Mouse (Mus musculus): Measurements from ENCODE around the gene Tnrc6c. TPM values are rescaled to one million over a fixed set of nuclear protein-coding genes. Genes with fewer than 3 reads are reported as not detected.

Tnrc6c gene
- polyA plus RNA-seq, 1 experiment from 2014 or later, result 35.4 TPM

- Histone ChIP-seq H3K4me1 (peaks cover 70% of the 10 kb centered on the region), H3K4me2 (no peak overlapping the region), H3K36me3 (replicated peaks) (no peaks in the 10 kb centered on the region), H3K27me3 (replicated peaks) (no peaks in the 10 kb centered on the region), H3K4me3 (no peak overlapping the region), H3K27ac (no peak overlapping the region), H3K9ac (no peak overlapping the region), H3K9me3 (no peaks in the 10 kb centered on the region)
- no peak for ATAC-seq (replicated peaks)
- 85% methylated on average over 4 of the region's 4 CpGs for WGBS
Measured at GRCm38 (mm10) chr11:117663036-117663809, 9.1 kb downstream of the Tnrc6c start.

DNA sequence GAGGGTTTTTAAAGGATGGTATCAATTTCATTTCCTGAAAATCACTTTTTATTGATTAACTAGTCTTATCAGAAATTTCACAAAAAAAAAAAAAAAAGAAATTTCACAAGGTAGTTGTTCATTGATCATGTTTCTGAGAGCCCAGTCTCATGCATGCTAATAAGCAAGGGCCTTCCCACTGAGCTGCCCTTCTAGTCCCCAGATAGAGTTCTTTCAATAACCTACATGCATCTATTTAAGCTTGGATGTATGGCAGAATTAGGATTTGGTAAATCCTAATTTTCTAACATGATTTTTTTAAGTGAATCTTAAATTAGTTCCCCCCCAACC lies 9.7 kb downstream of the Tnrc6c start:
- H3K4me1 ChIP-seq, result peaks cover 68% of the 10 kb centered on the region

GRCm38 (mm10) chr11:117665189-117665588 lies 11.1 kb downstream of the Tnrc6c start:
- Histone ChIP-seq H3K4me3 (no peak overlapping the region), H3K4me2 (no peak overlapping the region), H3K9me3 (no peaks in the 10 kb centered on the region), H3K27ac (no peak overlapping the region), H3K27me3 (replicated peaks) (no peaks in the 10 kb centered on the region), H3K36me3 (replicated peaks) (no peaks in the 10 kb centered on the region), H3K9ac (no peak overlapping the region), H3K4me1 (peaks cover 54% of the 10 kb centered on the region)
- 31% methylated on average over 3 of the region's 3 CpGs for WGBS
- no peak for ATAC-seq (replicated peaks)

More for the DNA sequence above, 9.7 kb downstream of the Tnrc6c start:
- no peaks in the 10 kb centered on the region for H3K27me3 ChIP-seq (replicated peaks)
- no peak for ATAC-seq (replicated peaks)
- H3K4me2 ChIP-seq, result no peak overlapping the region
- no peaks in the 10 kb centered on the region for H3K36me3 ChIP-seq (replicated peaks)
- no peak overlapping the region for H3K27ac ChIP-seq
- no peak overlapping the region for H3K9ac ChIP-seq
- no peaks in the 10 kb centered on the region for H3K9me3 ChIP-seq
- no peak overlapping the region for H3K4me3 ChIP-seq

DNA sequence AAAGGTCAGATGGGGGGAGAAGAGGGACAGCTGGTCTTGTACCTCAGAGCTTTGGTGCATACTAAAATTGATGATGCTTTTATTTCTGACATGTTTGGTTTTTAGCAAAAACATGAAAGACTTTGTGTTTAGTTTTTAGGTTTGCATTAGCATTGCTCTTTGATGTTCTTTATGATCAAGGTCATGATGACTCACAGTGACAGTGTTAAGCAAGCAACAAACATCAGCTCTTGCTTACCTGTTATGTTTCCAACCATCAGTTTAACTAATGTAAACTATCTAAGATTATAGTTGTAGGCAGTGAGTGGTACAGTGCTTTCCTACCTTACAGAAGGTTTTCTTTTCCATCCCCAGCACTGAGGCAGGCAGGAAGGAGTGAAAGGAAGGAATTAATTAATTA lies 12.5 kb downstream of the Tnrc6c start:
- ATAC-seq (replicated peaks), result no peak

GRCm38 (mm10) chr11:117667152-117667551 lies 13.1 kb downstream of the Tnrc6c start:
- no peaks in the 10 kb centered on the region for H3K36me3 ChIP-seq (replicated peaks)
- no peak overlapping the region for H3K9ac ChIP-seq
- no peaks in the 10 kb centered on the region for H3K9me3 ChIP-seq
- H3K4me2 ChIP-seq, result no peak overlapping the region
- 77% methylated on average over 5 of the region's 5 CpGs for WGBS
- H3K27ac ChIP-seq, result no peak overlapping the region
- no peak for ATAC-seq (replicated peaks)
- no peak overlapping the region for H3K4me3 ChIP-seq
- peaks cover 41% of the 10 kb centered on the region for H3K4me1 ChIP-seq
- H3K27me3 ChIP-seq (replicated peaks), result no peaks in the 10 kb centered on the region

More for the DNA sequence above, 12.5 kb downstream of the Tnrc6c start:
- Histone ChIP-seq H3K4me3 (no peak overlapping the region), H3K4me1 (peaks cover 44% of the 10 kb centered on the region), H3K4me2 (no peak overlapping the region), H3K27ac (no peak overlapping the region), H3K36me3 (replicated peaks) (no peaks in the 10 kb centered on the region), H3K27me3 (replicated peaks) (no peaks in the 10 kb centered on the region), H3K9ac (no peak overlapping the region), H3K9me3 (no peaks in the 10 kb centered on the region)

DNA sequence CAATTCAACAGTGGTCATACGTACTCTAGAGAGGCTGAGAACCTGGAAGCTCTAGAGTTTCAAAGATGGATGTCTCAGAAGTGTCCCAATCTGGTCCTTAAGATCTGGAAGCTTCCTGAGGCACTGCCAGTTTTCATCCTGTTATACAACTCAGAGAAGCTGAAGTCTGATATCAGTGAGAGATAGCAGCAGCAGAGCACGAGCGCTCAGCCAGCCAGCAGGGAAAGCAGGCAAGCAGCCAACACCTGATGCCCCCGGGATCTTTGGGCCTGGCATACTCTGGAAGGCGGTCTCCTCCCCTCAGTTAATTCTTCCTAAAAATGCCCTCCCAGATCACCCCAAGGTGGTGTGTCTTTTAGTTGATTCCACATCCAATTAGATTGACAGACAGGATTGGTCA lies 13.7 kb downstream of the Tnrc6c start:
- Histone ChIP-seq H3K27ac (no peak overlapping the region), H3K4me2 (no peak overlapping the region), H3K27me3 (replicated peaks) (no peaks in the 10 kb centered on the region), H3K36me3 (replicated peaks) (no peaks in the 10 kb centered on the region), H3K4me3 (no peak overlapping the region), H3K9me3 (no peaks in the 10 kb centered on the region), H3K4me1 (peaks cover 41% of the 10 kb centered on the region), H3K9ac (no peak overlapping the region)
- 48% methylated on average over 5 of the region's 5 CpGs for WGBS
- no peak for ATAC-seq (replicated peaks)

DNA sequence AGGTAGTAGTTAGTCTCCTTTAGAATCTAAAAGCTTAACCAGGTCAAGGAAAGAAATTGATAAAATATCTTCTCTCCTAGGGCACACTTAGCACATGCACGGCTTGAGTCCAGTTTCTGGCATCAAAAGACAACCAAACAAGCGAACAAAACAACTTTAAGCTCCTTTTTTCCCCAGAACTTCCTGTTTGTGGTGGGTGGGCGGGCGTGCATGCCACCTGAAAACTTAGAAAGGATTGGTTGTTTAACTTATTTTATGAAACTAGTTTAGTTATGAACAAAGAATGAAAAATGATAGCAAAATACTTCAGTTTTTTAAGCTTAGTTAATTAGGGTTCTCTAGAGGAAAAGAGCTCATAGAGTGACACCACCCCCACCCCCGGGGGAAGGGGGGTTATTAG lies 17.5 kb downstream of the Tnrc6c start:
- H3K9ac ChIP-seq, result no peak overlapping the region
- no peaks in the 10 kb centered on the region for H3K27me3 ChIP-seq (replicated peaks)
- H3K27ac ChIP-seq, result no peak overlapping the region
- no peaks in the 10 kb centered on the region for H3K9me3 ChIP-seq
- H3K4me1 ChIP-seq, result peaks cover 28% of the 10 kb centered on the region
- no peak for ATAC-seq (replicated peaks)
- H3K36me3 ChIP-seq (replicated peaks), result no peaks in the 10 kb centered on the region
- no peak overlapping the region for H3K4me2 ChIP-seq
- H3K4me3 ChIP-seq, result no peak overlapping the region
- 88% methylated on average over 5 of the region's 5 CpGs for WGBS

- no peak for ATAC-seq (replicated peaks)
- Histone ChIP-seq H3K27ac (no peak overlapping the region), H3K4me2 (no peak overlapping the region), H3K27me3 (replicated peaks) (no peaks in the 10 kb centered on the region), H3K9ac (no peak overlapping the region), H3K36me3 (replicated peaks) (no peaks in the 10 kb centered on the region), H3K9me3 (no peaks in the 10 kb centered on the region), H3K4me3 (no peak overlapping the region), H3K4me1 (peaks cover 22% of the 10 kb centered on the region)
- 97% methylated on average over 1 of the region's 1 CpGs for WGBS
Measured at GRCm38 (mm10) chr11:117674531-117674930, 20.4 kb downstream of the Tnrc6c start.

DNA sequence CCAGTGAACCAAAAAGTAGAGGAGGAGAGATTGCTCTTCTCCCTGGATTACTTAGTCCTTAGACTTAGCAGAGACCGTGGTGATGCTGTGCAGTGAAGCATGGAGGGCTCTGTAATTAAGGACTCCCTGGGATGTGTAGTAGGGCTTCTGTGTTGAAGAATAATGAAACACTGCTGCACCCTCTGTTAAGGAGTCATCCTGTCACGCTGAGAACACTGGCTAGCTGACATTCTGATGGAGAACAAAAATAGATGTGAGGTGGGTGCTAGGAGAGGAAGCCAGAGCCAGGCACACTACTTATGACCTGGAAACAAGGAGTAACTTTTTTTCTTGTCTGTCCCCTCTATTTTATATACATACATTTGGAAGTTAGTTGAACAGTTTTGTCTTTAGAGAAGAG lies 22.6 kb downstream of the Tnrc6c start:
- no peaks in the 10 kb centered on the region for H3K9me3 ChIP-seq
- peaks cover 22% of the 10 kb centered on the region for H3K4me1 ChIP-seq
- H3K27me3 ChIP-seq (replicated peaks), result no peaks in the 10 kb centered on the region
- no peak overlapping the region for H3K4me3 ChIP-seq
- H3K4me2 ChIP-seq, result no peak overlapping the region
- H3K27ac ChIP-seq, result peak overlapping the region; percentile 21; the same call in 1 of the 2 replicates
- H3K36me3 ChIP-seq (replicated peaks), result no peaks in the 10 kb centered on the region
- WGBS, result 3% methylated on average over 2 of the region's 2 CpGs
- no peak overlapping the region for H3K9ac ChIP-seq
- no peak for ATAC-seq (replicated peaks)

GRCm38 (mm10) chr11:117677111-117677510 lies 23.0 kb downstream of the Tnrc6c start:
- whole genome bisulfite sequencing, result 57% methylated on average over 3 of the region's 3 CpGs
- ATAC-seq (replicated peaks), result no peak
- H3K9ac ChIP-seq, result no peak overlapping the region

GRCm38 (mm10) chr11:117677594-117677993 lies 23.5 kb downstream of the Tnrc6c start:
- WGBS, result 93% methylated on average over 3 of the region's 3 CpGs
- no peaks in the 10 kb centered on the region for H3K27me3 ChIP-seq (replicated peaks)
- H3K27ac ChIP-seq, result no peak overlapping the region
- H3K4me3 ChIP-seq, result no peak overlapping the region
- no peaks in the 10 kb centered on the region for H3K36me3 ChIP-seq (replicated peaks)
- ATAC-seq (replicated peaks), result no peak
- H3K4me2 ChIP-seq, result no peak overlapping the region
- peaks cover 22% of the 10 kb centered on the region for H3K4me1 ChIP-seq
- H3K9ac ChIP-seq, result no peak overlapping the region
- H3K9me3 ChIP-seq, result no peaks in the 10 kb centered on the region

More at GRCm38 (mm10) chr11:117677111-117677510, 23.0 kb downstream of the Tnrc6c start:
- Histone ChIP-seq H3K4me1 (peaks cover 22% of the 10 kb centered on the region), H3K9me3 (no peaks in the 10 kb centered on the region), H3K36me3 (replicated peaks) (no peaks in the 10 kb centered on the region), H3K27ac (no peak overlapping the region), H3K4me3 (no peak overlapping the region), H3K4me2 (no peak overlapping the region), H3K27me3 (replicated peaks) (no peaks in the 10 kb centered on the region)

GRCm38 (mm10) chr11:117678155-117678554 lies 24.1 kb downstream of the Tnrc6c start:
- H3K27me3 ChIP-seq (replicated peaks), result no peaks in the 10 kb centered on the region
- no peak overlapping the region for H3K9ac ChIP-seq
- H3K36me3 ChIP-seq (replicated peaks), result no peaks in the 10 kb centered on the region
- no peak for ATAC-seq (replicated peaks)
- peaks cover 22% of the 10 kb centered on the region for H3K4me1 ChIP-seq
- H3K4me2 ChIP-seq, result no peak overlapping the region
- no peak overlapping the region for H3K27ac ChIP-seq
- no peaks in the 10 kb centered on the region for H3K9me3 ChIP-seq
- WGBS, result 92% methylated on average over 4 of the region's 4 CpGs
- H3K4me3 ChIP-seq, result no peak overlapping the region

GRCm38 (mm10) chr11:117678740-117679139 lies 24.7 kb downstream of the Tnrc6c start:
- Histone ChIP-seq H3K9ac (no peak overlapping the region), H3K9me3 (no peaks in the 10 kb centered on the region), H3K4me1 (peaks cover 22% of the 10 kb centered on the region), H3K27ac (no peak overlapping the region), H3K4me3 (no peak overlapping the region), H3K27me3 (replicated peaks) (no peaks in the 10 kb centered on the region), H3K36me3 (replicated peaks) (no peaks in the 10 kb centered on the region), H3K4me2 (no peak overlapping the region)
- 63% methylated on average over 2 of the region's 2 CpGs for WGBS
- ATAC-seq (replicated peaks), result no peak

All from midbrain, embryonic 15.5 days (tissue).